Mouse (Mus musculus) retina, postnatal 1 day (tissue): ENCODE measurements at regions not wholly inside any gene's neighbourhood (a gene's known extent, or its start where the extent isn't known, plus 50 kb on each side); places are given as distances from the start of the nearest gene placed in this dataset.

ENCODE experiments used
- DNase-seq: peaks from one replicate; pipeline ENCODE4 v3.0.0-alpha.2; 2012

GRCm38 (mm10) chr17:59429189-59429588 lies 416.0 kb upstream of the Nudt12 start:
- no peak for DNase-seq

DNA sequence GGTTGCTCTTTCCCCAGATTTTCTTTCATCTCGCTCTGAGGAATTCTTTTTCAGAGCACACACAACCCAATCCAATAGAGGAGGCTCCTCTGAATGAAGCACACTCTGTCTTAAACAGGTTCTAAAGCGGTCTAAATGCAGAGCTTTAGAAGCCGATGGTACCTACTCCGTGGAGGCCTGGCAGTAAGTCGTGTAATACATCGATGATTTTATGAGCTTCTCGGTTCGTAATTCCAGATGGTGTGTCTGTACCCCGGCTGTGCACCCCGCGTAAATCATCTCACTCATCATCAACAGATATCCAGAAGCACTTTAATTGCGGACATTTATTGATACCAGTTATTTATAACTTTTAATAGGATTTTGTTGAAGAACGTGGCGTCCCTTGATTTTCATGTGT lies 408.3 kb upstream of the Nudt12 start:
- DNase-seq: no peak

DNA sequence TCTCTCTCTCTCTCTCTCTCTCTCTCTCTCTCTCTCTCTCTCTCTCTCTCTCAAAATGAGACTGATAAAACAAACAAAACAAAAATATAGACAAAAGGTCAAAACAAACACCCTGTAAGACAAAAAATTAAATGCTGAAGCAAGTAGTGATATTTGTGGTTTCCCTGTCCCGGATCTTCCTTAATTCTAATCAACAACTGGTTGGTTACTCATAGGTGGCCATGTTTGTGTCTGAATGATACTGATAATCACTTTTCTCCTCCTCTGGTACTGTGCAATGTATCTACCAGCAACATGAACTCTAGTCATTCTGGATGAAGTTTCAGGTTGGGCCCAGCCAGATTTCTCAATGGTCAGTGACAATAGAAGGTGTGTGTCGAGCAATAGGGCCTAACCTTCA lies 396.1 kb upstream of the Nudt12 start:
- no peak for DNase-seq

- DNase-seq: no peak
Observed at GRCm38 (mm10) chr17:59404525-59404924, 391.4 kb upstream of the Nudt12 start.

DNA sequence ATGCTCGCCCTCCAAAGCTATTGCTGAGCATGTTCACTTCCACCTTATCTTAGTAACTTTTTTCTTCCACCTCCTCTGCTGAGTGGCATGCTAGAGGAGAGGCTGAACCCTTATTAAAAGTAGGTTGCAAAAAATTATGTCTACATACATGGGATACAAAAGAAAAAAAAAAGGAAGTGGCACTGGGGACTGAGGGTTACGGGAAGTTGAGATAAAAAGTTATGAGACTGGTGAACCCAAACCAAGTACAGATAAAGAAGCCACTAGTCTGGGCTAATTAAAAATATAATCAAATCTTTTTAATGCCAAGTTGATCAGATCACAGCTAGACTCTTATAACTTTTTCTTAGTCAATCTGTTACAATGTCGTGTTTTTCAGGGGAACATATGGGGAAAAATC lies 384.2 kb upstream of the Nudt12 start:
- DNase-seq: no peak

DNA sequence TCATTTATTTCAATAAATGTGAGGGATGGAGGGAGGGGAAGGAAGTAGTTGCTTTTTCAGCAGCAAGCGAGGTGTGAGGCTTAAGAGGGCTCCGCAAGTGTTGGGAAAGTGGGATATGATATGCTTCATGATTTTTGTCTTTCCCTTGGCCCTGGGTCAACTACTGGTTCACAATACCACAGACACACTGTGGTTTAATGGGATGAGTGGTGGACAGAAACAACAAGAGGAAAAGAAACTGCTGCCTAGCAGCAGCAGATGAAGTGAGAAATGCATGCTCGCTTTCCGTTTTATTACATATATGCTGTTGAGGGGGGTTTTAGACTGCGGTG lies 369.9 kb upstream of the Nudt12 start:
- DNase-seq: no peak

DNA sequence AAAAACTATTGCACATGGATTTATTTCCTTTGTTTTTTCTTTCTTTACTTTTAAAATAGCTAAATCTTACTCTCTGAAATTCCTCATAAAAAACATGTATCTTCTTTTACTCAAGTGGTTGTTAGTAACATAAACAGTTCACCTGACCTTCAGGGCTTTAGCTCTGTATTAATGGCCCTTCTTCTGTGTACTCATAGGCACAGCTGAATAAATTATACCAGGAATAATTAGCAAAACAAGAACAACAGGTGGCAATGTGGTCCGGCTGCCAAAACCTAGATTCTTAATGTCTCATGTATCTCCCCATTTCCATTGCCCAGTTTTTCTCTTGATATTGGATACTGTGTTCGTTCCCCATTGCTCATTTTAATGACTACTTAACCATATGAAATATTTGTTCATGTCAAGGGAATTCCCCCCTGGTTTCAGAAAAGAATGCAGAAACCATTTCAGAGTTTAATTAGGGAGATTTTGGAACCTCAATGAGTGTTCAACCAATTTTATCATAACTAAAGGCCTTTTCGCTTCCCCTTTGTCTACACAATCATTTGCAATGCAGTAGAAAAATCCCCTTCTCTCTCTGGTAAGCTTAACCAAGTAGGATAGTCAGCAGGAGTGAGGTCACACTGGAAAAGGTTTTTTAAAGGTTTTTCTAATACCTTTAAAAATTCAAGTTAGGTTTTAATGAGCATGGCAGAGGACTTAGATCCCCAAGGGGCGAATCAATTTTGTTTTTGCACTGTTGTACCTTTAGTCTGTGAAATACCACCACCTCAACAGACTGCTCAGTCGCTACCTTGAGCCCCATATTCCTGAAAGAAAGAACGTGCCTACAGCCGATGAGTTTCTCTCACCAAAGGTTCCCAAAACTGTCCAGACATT lies 369.3 kb upstream of the Nudt12 start:
- DNase-seq: no peak

DNA sequence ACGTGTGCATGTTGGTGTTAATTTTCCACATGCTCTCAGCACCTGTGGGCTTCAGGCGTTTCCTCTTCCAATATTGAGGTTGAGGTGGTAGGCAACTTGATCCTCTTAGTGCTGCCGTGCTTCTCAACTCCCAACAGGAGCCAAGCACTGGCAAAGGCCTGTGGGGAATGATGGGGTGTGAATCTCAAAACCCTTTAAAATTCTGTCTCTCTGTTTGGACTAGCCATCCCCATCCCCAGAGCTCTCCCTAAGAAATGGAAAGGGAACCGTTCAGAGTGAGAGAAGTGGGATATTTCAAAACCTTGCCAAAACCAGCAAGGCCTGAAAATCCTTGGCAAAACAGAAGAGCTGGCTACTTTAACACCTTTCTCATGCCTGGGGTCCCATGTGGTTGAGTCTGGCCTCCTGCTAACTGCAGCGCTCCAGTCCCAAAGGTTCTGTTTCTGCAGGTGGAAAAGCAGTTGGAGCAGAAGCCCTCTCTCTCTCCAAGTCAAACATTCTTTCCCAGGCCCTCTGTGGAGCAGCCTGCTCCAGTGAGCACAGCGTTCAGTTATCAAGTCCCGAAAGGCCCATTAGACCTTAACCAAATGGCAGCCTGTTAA lies 360.4 kb upstream of the Nudt12 start:
- no peak for DNase-seq

GRCm38 (mm10) chr17:59369624-59370541 lies 356.7 kb upstream of the Nudt12 start:
- no peak for DNase-seq

DNA sequence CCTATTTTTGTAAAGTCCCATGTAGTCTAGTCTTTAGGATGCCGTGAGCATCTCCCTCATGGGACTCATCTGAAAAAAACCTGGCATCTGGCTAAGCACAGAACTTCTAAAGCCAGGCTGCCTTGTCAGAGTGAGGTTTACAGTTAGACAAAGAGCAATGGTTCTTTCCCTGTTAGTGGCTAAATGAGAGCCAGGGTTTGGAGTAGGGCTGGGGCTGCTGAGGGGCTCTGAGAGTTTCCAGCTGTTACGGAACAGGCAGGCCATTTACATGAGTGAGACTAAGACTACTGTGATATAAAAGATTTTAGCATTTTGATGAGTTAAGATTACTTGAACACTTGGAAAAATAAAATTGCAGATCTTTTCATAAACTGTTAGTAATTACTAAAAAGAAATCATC lies 352.2 kb upstream of the Nudt12 start:
- DNase-seq: no peak

DNA sequence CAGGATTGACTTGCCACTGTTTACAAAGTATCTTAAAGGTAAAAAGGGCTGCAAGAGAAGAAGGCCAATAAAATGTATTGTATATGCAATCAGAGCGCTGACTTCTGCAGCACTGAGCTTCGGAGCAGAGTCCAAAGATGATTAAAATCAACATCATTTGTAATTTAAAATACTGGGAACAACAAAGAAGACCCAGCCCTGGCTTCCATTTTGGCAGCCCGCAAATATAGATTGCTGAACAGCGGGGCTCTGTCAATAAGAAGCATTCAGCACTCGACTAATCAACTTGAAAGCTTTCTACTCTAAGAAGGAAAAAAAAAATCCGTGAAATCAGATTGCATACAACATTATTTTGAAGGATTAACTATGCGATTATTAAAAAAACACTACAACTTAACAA lies 348.9 kb upstream of the Nudt12 start:
- no peak for DNase-seq

DNA sequence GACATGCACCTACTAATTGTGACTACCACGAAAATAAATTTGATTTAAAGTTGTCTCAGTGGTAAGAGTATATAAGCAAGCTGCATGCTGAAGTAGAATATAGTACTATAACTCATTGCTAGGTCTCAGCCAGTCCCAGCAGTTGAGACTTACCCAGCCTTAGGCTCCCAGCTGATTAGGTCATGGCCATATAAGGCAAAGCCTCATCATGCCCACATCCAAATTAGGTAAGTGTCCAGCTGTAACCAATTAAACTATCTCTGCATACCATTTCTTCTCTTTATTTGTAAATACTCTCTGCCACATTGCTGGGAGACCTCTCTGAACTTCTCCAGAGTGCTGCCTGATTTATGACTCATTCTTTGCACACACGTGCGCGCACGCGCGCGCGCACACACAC lies 347.9 kb upstream of the Nudt12 start:
- no peak for DNase-seq

DNA sequence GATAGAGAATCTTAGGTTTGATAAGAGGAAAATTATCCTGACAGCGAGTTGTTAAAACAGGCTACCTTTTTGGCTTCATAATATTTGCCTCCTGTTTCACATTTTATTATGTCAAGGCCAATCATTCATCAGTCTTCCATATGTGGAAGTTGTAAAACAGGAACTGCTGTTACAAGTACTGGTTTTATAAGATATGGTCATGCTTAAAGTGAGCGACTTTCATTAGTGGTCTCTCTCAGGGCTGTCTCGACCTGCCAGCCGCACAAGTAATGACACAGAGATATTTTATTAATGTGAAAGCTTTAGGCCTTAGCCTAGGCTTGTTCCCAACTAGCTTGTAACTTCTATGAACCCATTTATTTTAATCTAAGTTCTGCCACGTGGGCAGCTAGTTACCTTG lies 346.3 kb upstream of the Nudt12 start:
- DNase-seq: no peak

DNA sequence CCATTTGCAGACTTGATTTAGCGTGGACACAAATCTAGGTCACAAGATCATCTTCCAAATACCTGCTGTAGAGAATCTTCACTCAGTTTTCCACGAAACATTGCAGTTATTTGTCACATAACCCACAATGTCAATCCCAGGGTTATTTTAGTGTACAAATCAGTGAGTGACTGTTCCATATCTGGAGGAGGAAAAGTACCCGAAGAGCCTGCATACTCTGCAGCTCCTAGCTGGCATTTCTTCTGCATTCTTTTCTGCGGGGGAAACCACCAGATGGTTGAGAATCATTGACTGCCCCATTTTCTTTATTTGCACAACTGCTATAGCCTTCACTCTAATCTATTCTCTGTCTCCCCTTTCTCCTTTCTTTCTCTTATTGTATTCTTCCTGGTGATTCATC lies 332.4 kb upstream of the Nudt12 start:
- no peak for DNase-seq

- no peak for DNase-seq
Observed at GRCm38 (mm10) chr17:59297939-59298338, 284.8 kb upstream of the Nudt12 start.

DNA sequence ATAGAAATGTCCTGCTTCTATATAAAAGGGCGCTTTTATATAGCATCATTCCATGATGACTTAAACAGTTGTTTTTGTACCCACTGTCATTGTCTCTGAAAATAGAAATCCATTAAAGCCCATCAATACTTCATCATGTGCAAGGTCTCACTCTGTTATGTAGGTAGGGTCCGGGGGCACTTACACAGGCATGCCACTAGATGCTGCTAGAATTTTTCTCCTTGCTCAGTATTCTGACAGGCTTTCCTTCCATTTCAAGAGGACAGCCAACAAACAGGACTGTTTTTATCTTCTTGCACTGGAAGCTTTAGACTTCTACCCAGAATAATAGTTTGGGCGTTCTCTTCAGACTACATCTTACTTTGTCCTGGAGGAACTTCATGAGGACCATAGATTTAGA lies 268.2 kb upstream of the Nudt12 start:
- DNase-seq: peak; percentile 21

- DNase-seq: peak; percentile 40
Observed at GRCm38 (mm10) chr17:59279811-59280210, 266.6 kb upstream of the Nudt12 start.

DNA sequence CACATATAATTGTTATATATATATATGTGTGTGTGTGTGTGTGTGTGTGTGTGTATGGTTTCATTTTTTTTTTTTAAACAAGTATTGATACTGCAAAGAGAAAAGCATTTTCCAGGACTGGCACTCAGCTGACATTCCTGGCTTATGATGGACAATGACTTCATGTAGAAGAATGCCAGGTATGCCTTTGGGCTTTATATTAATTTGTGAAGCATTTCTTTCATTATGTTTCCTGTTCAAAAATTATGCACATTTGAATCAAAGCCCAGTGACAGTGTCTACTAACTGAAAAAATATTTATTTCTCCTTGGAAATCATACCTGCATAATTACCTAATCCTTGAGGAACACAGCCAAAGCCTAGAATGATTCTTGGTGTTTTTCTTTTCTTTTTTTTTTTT lies 256.4 kb upstream of the Nudt12 start:
- no peak for DNase-seq

- DNase-seq: no peak
Observed at GRCm38 (mm10) chr17:59249000-59249399, 235.8 kb upstream of the Nudt12 start.

GRCm38 (mm10) chr17:59232251-59232650 lies 219.1 kb upstream of the Nudt12 start:
- no peak for DNase-seq
